Mouse (Mus musculus): ENCODE results near the gene Pstk. TPM values are rescaled to one million over a fixed set of nuclear protein-coding genes. Genes with fewer than 3 reads are reported as not detected.

Pstk gene
- polyA plus RNA-seq (2014; fragmentation: Illumina TruSeq; extraction: RNeasy Lipid Tissue Mini Kit (QIAGEN cat#74804)): 48.9 TPM

DNA sequence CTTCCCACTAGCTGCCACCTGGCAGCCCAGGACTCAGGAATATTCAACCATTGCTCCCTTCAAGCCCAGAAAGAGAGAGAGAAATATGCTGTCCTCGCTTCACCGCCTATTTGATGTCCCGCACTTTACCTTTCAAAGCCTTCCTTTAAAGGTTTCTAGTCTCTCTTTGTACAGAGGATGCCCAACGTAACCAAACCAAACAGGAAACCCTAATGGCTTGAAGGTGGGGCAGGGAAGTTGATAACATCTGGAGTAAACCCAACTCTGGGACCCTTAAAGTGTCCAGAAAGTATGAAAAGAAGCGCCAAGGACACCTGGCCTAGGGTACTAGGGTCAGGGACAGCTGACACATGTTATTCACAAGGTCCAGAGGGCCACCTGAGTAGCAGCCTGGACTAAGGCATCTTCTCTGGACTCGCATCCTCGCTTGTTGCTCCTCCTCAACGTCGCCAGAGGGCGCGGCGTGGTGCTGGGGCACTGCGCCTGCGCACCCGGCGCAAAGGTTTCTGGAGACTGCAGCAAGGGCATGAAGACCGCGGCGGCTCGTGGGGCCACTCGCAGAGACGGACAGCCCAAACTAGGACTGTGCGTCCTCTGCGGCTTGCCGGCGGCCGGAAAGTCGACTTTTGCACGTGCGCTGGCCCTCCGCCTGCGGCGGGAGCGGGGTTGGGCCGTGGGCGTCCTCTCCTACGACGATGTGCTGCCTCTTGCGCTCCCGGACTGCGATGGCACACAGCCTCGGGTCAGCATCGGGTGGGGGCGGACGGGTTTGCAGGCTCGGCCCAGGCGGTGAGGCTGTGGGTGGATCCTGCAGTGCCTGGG lies at the start of gene Pstk:
Pstk (plus strand) TSS at position 494 of the 822 bp plus-strand sequence.

GRCm38 (mm10) chr7:131322192-131322591 lies 48.7 kb upstream of the Pstk start, which contains the start of gene Cuzd1:
Cuzd1 (minus strand) TSS chr7:131322292.

DNA sequence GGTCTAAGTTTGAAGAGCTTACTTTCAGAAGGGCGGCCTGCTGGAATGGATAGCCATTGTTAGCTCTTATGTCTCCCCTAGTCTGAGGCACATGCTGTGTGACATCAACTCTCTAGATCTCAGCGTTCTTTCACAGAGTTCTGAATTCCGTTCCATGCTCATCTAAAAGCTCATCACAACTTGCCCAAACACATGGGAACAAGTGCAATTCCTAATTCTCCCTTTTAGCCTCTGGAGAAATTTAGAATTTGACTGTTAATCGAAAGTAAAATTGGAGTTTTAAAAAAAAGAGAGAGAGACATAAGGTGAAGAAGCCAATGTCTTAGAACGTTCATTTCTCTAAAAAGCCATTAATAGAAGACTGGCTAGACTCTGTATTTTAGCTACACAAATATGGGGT lies 41.5 kb upstream of the Pstk start, which contains the start of gene Fam24b:
Fam24b (minus strand) TSS at position 101 of the 400 bp plus-strand sequence.

GRCm38 (mm10) chr7:131333564-131333963 lies 37.4 kb upstream of the Pstk start, which contains the start of gene Fam24a:
Fam24a (plus strand) TSS chr7:131333864.

GRCm38 (mm10) chr7:131362615-131363300 lies 8.2 kb upstream of the Pstk start, which contains the start of gene 2310057M21Rik:
2310057M21Rik (minus strand) TSS chr7:131362759.

DNA sequence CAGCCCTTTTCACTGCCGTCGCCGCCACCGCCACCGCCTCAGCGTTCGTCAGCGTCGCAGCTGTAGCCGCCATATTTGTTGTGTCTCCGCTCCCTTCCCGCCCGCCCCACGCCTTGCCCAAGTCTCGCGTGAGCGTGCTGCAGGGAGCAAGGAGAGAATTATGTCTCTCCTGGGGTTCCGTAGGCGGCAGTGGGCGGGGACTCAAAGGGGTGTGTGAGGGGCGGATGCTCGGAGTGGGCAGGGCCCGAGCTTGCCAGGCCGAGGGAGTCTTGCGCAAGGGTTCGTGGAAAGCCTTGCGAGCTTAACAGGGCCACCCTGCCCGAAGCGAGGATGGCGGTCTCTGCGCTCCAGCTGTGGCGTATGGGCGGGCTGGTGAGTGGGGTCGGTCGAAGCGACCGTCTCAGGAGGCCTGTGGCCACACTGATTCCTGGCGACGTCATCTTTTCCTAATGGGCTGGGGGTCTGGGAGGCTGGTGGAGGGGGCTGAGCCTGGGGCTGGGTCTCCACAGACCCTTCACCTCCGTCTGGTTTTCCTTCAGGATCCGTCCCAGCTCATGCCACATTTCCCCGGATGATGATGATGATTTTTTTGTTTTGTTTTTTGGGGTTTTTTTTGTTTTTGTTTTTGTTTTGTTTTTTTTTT lies 39.6 kb downstream of the Pstk start, which contains the start of the genes Ikzf5 and Acadsb:
Ikzf5 (minus strand) TSS at position 106 of the 643 bp plus-strand sequence.
Acadsb (plus strand) TSS at position 186 of the 643 bp plus-strand sequence.

Other genes with a start within 250 kb of the Pstk start
- gene 4933402N03Rik, start 224.8 kb upstream of the Pstk start, polyA plus RNA-seq (2014; fragmentation: Illumina TruSeq; extraction: RNeasy Lipid Tissue Mini Kit (QIAGEN cat#74804)): not detected
- gene 5430419D17Rik, start 196.7 kb upstream of the Pstk start, polyA plus RNA-seq (2014; fragmentation: Illumina TruSeq; extraction: RNeasy Lipid Tissue Mini Kit (QIAGEN cat#74804)): 1.6 TPM
- gene Cuzd1, start 48.8 kb upstream of the Pstk start, polyA plus RNA-seq (2014; fragmentation: Illumina TruSeq; extraction: RNeasy Lipid Tissue Mini Kit (QIAGEN cat#74804)): 0.71 TPM
- not detected for gene Fam24b, start 41.6 kb upstream of the Pstk start, polyA plus RNA-seq (2014; fragmentation: Illumina TruSeq; extraction: RNeasy Lipid Tissue Mini Kit (QIAGEN cat#74804))
- gene Fam24a, start 37.3 kb upstream of the Pstk start, polyA plus RNA-seq (2014; fragmentation: Illumina TruSeq; extraction: RNeasy Lipid Tissue Mini Kit (QIAGEN cat#74804)): not detected
- 6.2 TPM for gene 2310057M21Rik, start 8.4 kb upstream of the Pstk start, polyA plus RNA-seq (2014; fragmentation: Illumina TruSeq; extraction: RNeasy Lipid Tissue Mini Kit (QIAGEN cat#74804))
- 48.9 TPM for gene Ikzf5, start 39.4 kb downstream of the Pstk start, polyA plus RNA-seq (2014; fragmentation: Illumina TruSeq; extraction: RNeasy Lipid Tissue Mini Kit (QIAGEN cat#74804))
- gene Acadsb, start 39.5 kb downstream of the Pstk start, polyA plus RNA-seq (2014; fragmentation: Illumina TruSeq; extraction: RNeasy Lipid Tissue Mini Kit (QIAGEN cat#74804)): 522 TPM
- not detected for gene Hmx3, start 171.7 kb downstream of the Pstk start, polyA plus RNA-seq (2014; fragmentation: Illumina TruSeq; extraction: RNeasy Lipid Tissue Mini Kit (QIAGEN cat#74804))
- not detected for gene Hmx2, start 177.6 kb downstream of the Pstk start, polyA plus RNA-seq (2014; fragmentation: Illumina TruSeq; extraction: RNeasy Lipid Tissue Mini Kit (QIAGEN cat#74804))
- gene Bub3, start 189.1 kb downstream of the Pstk start, polyA plus RNA-seq (2014; fragmentation: Illumina TruSeq; extraction: RNeasy Lipid Tissue Mini Kit (QIAGEN cat#74804)): 37.5 TPM